Mouse (Mus musculus) lung, postnatal 36 days (tissue): ENCODE data around the gene Tnp1.

Experiments
- DNase-seq: peaks from one replicate; pipeline ENCODE4 v3.0.0; 2022; ENCODE audit warnings: mixed read lengths

Tnp1 gene

GRCm38 (mm10) chr1:73015731-73016130, at the start of gene Tnp1:
TSS of gene Tnp1 (minus strand) at chr1:73015909.
- no peak for DNase-seq

DNA sequence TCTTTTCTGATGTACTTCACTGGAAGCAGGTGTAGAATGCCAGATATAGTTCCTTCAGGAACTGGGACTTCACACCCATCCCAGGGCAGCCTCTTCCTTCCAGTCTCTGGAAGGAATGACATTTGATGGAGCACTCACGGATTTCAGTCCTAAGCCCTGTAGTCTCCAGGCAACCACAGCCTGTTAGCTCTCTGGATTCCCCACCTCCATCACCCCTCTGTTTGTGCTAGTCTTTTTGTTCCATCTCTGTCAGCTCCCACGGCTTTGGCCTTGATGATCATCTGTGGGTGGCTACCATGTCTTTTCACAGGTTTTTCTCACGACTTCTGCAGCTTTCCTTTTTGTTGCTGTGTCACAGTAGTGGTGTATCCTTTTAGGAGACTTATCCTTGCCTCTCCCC, 48.6 kb upstream of the Tnp1 start:
- no peak for DNase-seq

- no peak for DNase-seq
These were observed 46.0 kb upstream of the Tnp1 start for GRCm38 (mm10) chr1:73061491-73062233.

- no peak for DNase-seq
These were observed 44.6 kb upstream of the Tnp1 start for GRCm38 (mm10) chr1:73060271-73060670.

GRCm38 (mm10) chr1:73056266-73057001, 40.7 kb upstream of the Tnp1 start:
- DNase-seq = no peak

DNA sequence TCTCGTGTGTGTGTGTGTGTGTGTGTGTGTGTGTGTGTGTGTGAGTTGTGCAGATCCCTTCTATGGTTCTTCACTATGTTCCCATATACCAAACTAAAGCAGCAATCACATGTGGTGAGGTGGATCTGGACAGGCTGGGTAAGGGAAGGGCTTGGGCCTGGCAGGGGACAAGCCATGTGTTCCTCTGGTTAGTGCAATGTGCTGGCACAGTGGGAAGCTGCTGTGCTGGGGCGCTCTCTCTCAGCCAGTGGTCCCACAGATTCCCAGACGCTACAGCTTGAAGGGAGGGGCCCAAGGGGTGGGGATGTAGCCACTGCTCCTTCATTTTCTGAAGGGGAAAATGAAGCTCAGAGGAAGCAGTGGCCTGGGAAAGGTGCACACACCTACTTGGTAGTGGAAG, 40.1 kb upstream of the Tnp1 start:
- DNase-seq = no peak

- DNase-seq = no peak
These were observed 39.5 kb upstream of the Tnp1 start for GRCm38 (mm10) chr1:73055206-73055605.

DNA sequence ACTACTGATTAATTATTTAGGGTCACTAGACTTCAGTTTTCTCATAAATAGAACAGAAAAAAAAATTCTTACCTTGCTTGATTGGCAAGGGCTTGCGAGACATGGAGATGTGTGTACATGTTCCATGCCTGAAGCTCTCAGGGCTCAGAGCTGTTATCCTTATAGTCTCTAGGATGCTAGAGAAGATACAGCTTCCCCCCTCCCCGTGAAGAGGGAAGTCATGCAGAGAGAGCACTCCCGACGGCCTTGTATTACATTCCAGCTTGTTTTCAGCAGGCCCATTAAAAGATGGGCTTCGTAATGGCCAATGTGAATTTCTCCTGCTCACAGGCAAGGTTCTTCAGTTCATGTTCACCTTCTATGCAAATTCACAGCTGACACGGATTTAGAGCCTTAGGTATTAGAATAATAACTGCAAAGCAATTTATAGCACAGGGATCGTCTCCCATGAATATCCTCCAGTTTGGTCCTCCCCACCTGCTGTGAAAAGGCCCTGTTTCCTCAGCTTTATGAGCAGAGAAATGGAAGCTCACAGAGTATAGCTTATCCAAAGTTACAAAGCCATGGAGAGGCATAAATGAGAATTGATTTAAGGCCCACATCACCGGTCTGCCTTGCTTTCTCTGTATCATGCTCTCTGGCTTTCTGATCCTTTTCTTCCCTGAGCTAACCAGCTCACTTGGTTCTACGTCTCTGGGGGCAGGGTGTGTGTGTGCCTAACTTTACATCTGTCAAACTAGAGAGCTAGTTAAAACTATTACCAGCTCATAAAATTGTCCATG, 38.0 kb upstream of the Tnp1 start:
- DNase-seq = no peak

DNA sequence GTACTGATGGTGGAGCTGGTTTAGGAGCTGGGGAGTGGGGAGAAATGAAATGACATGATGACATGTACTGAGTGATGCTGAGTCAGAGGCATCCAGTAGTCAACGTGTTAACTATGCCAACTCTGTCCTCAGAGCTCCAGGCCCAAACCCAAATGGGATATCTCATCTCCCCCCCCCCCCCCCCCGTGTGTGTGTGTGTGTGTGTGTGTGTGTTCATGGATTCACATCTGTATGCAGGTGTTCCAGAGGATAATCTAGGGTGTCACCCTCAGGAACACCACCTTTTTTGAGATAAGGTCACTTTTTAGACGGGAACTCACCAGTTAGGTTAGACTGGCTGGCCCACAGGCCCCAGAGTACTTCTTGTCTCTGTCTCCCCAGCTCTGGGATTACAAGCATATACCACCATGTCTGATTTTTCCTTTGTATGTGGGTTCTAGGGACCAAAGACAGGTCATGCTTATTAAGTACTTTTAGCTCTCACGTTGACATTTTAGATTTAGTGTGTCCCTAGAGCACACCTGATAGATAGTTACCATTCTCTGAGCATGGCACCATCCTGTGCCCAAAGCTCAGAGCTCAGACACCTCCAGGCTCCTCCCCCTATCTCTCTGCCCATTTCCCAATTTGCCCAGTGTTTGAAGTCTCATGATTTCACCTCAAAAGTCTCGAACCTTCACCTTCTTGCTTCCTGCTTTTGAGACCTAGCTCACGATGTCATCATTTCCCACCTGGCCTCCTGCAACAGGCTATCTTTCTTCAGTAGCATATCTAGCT, 31.4 kb upstream of the Tnp1 start:
- no peak for DNase-seq

GRCm38 (mm10) chr1:73045948-73046685, 30.4 kb upstream of the Tnp1 start:
- DNase-seq = no peak

DNA sequence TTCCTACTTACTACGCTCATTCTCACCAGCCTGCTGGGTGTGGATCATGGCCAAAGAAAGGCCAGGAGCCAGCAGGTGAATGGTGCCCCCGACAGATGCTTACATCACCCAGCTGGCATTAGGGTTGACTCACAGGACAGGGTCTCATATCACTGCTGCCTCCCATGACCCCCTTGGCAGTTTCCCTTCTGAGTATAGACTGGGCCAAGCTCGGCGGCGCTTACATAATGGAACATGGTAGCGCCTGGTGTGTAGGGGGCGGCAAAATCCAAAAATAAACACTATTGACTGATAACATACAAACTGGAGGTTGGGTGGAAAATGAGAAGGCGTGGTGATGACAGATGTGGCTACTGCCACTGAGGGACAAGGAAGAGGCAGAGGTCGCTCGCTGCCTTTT, 28.0 kb upstream of the Tnp1 start:
- no peak for DNase-seq

GRCm38 (mm10) chr1:73040691-73041425, 25.1 kb upstream of the Tnp1 start:
- DNase-seq = no peak

DNA sequence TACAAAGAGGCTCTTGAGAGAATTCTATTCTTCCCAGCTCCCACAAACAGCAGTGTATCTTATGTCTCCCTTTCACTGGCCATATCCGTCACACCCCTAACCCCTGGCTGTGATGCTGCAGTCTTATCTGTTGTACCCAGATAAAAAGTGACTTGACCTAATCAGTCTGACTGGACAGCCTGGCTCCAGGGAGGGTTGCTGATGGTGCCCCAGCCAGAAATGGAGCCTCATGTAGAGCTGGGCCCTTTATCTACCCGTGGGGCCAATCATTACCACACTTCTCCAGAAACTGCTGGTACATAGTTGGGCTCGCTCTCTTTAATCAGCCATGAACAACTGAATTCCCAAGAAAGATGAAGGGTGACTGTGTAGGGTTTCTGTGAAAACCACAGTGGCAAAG, 22.8 kb upstream of the Tnp1 start:
- no peak for DNase-seq

DNA sequence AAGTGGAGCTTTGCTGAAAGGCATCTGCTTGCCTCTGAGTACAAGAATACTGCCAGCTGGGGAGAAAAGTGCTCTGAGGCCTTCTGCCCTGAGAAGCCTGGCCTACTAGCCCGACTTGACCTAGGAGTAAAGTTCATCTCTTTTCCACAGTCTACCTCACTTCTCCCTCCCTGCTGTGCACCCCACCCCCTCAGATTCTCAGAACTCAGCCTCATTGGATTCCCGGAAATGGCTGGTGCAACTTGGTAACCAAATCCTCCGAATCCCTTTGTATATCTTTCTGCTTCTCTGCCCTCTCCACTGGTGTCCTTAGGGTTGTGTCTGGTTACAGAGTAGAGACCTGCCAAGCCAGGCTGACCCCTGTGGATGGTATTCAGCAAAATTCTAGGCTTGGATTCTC, 20.8 kb upstream of the Tnp1 start:
- no peak for DNase-seq

DNA sequence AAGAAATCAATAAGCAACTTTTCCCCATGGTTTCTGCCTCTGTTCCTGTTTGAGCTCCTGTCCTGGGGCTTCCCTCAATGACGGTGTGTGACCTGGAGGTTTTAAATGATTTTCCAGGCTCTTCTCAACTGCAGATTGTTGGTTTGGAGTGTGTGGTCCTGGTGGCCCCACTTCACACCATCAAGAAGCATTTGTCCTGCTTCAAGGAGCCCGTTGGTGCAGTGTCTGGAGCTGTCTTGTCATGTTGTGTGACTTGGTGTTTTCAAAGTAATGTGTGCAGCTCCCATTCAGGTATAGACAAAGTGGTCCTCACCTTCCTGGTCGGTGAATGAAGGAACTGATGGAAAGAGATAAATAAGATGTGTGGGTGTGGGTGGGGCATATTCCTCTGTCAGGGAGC, 20.0 kb upstream of the Tnp1 start:
- DNase-seq = no peak

- no peak for DNase-seq
These were observed 16.8 kb upstream of the Tnp1 start for GRCm38 (mm10) chr1:73032491-73032890.

GRCm38 (mm10) chr1:73028741-73029140, 13.0 kb upstream of the Tnp1 start:
- DNase-seq = no peak

GRCm38 (mm10) chr1:73027381-73027780, 11.7 kb upstream of the Tnp1 start:
- DNase-seq = peak; percentile 54

- DNase-seq = peak; percentile 4
These were observed 11.1 kb upstream of the Tnp1 start for GRCm38 (mm10) chr1:73026786-73027299.

GRCm38 (mm10) chr1:73026157-73026556, 10.4 kb upstream of the Tnp1 start:
- no peak for DNase-seq

GRCm38 (mm10) chr1:73006847-73007246, 8.9 kb downstream of the Tnp1 start:
- DNase-seq = no peak
